18 mouse cellular contexts compared by ENCODE assay signal in genomic region chr1:106231345-106231744, GRCm38 (mm10). TPM values are rescaled to one million over a fixed set of nuclear protein-coding genes. Genes with fewer than 3 reads are reported as not detected.
DNase-seq lines count a peak whose midpoint lies in the region; ATAC-seq and TF ChIP-seq lines count a peak whose summit lies in the region.
"Had no signal": no experiment of that assay in that cellular context is flagged by ENCODE, and none has a peak within 500 bp of the region (broad histone marks: within the 10 kb centered on the region; RNA-seq: fewer than 3 reads in every experiment).

No protein-coding gene starts in this region.

- TF ChIP-seq CTCF in lung, embryonic 14.5 days (IDR thresholded peaks at IDR 0.05; ENCODE audit: low read depth) = no peak
- no peak for TF ChIP-seq CTCF in MEL (IDR thresholded peaks at IDR 0.05 in 2 of 3, conservative IDR thresholded peaks at IDR 0.05 in 1 of 3; ENCODE audit: control insufficient read depth in 1 of 3, insufficient read depth in 1 of 3, low read depth in 2 of 3, low read length in 3 of 3, poor library complexity in 1 of 3, severe bottlenecking in 1 of 3)
- TF ChIP-seq CTCF in thymus, adult 2 months (IDR thresholded peaks at IDR 0.05; ENCODE audit: borderline replicate concordance, control insufficient read depth, extremely low read depth, insufficient read depth, low read length, poor library complexity) = no peak

- no peak for TF ChIP-seq EP300 in MEL (IDR thresholded peaks at IDR 0.05; ENCODE audit: low read depth in 1 of 2, low read length in 2 of 2)

- no peak overlapping the region for H3K4me3 ChIP-seq in lung, embryonic 14.5 days (ENCODE audit: low read depth, low read length)
- no peak overlapping the region for H3K4me3 ChIP-seq in MEL (ENCODE audit: control insufficient read depth in 1 of 2, insufficient read depth in 1 of 2, low read depth in 2 of 2, low read length in 2 of 2)
- no peak overlapping the region for H3K4me3 ChIP-seq in thymus, adult 2 months (ENCODE audit: control insufficient read depth, insufficient read depth, low read length)
- H3K4me3 ChIP-seq: embryonic facial prominence, embryonic 12.5 days; erythroblast, embryonic 14.5 days; heart, embryonic 10.5 days; kidney, embryonic 15.5 days; midbrain, embryonic 15.5 days had no signal

- WGBS in lung, embryonic 14.5 days = 80% methylated on average over 5 of the region's 5 CpGs
- 48% methylated on average over 5 of the region's 5 CpGs for WGBS in thymus, adult 2 months

- H3K9ac ChIP-seq in lung, embryonic 14.5 days = no peak overlapping the region
- no peak overlapping the region for H3K9ac ChIP-seq in MEL (ENCODE audit: control insufficient read depth, low read depth, low read length, poor library complexity, severe bottlenecking)
- H3K9ac ChIP-seq: embryonic facial prominence, embryonic 12.5 days; hindbrain, embryonic 14.5 days; kidney, embryonic 15.5 days; midbrain, embryonic 15.5 days had no signal

- no peaks in the 10 kb centered on the region for H3K27me3 ChIP-seq in lung, embryonic 14.5 days (ENCODE audit: insufficient read depth, low read length)
- H3K27me3 ChIP-seq in MEL (ENCODE audit: control insufficient read depth in 1 of 2, insufficient read depth in 2 of 2, low read length in 2 of 2) = no peaks in the 10 kb centered on the region
- no peaks in the 10 kb centered on the region for H3K27me3 ChIP-seq in thymus, adult 2 months (ENCODE audit: control insufficient read depth, insufficient read depth, low read length)
- H3K27me3 ChIP-seq: embryonic facial prominence, embryonic 12.5 days; kidney, embryonic 15.5 days; midbrain, embryonic 15.5 days had no signal

- no peaks in the 10 kb centered on the region for H3K36me3 ChIP-seq in lung, embryonic 14.5 days (ENCODE audit: insufficient read depth)
- H3K36me3 ChIP-seq in MEL (ENCODE audit: control insufficient read depth in 1 of 2, insufficient read depth in 2 of 2, low read length in 2 of 2) = peaks cover 0 to 2% of the 10 kb centered on the region in 2 experiments; a peak in 1 of 4 replicates
- no peaks in the 10 kb centered on the region for H3K36me3 ChIP-seq in thymus, adult 2 months (ENCODE audit: control insufficient read depth, insufficient read depth, low read length)
- H3K36me3 ChIP-seq: embryonic facial prominence, embryonic 12.5 days; heart, embryonic 10.5 days; kidney, embryonic 15.5 days; midbrain, embryonic 15.5 days had no signal

- TF ChIP-seq POLR2A in MEL (IDR thresholded peaks at IDR 0.05; ENCODE audit: control insufficient read depth in 1 of 2, insufficient read depth in 1 of 2, low read depth in 1 of 2, low read length in 2 of 2, poor library complexity in 1 of 2) = no peak
- TF ChIP-seq POLR2A in thymus, adult 2 months (IDR thresholded peaks at IDR 0.05; ENCODE audit: control insufficient read depth, extremely low read depth, insufficient read depth, low read length, poor library complexity) = no peak

- no peaks in the 10 kb centered on the region for H3K9me3 ChIP-seq in lung, embryonic 14.5 days (ENCODE audit: low read depth, low read length)
- no peaks in the 10 kb centered on the region for H3K9me3 ChIP-seq in MEL (replicated peaks; ENCODE audit: insufficient read depth, low read length)
- H3K9me3 ChIP-seq: embryonic facial prominence, embryonic 12.5 days; heart, embryonic 10.5 days; kidney, embryonic 15.5 days; midbrain, embryonic 15.5 days had no signal

- H3K4me2 ChIP-seq in lung, embryonic 14.5 days = no peak overlapping the region
- H3K4me2 ChIP-seq: embryonic facial prominence, embryonic 12.5 days; hindbrain, embryonic 14.5 days; kidney, embryonic 15.5 days; midbrain, embryonic 15.5 days had no signal

- no peak overlapping the region for H3K27ac ChIP-seq in lung, embryonic 14.5 days (ENCODE audit: low read depth)
- H3K27ac ChIP-seq in MEL (ENCODE audit: control insufficient read depth, low read depth, low read length) = no peak overlapping the region
- H3K27ac ChIP-seq in thymus, adult 2 months (ENCODE audit: control insufficient read depth, insufficient read depth, low read length) = no peak overlapping the region
- H3K27ac ChIP-seq: embryonic facial prominence, embryonic 12.5 days; heart, embryonic 10.5 days; hindbrain, embryonic 14.5 days; kidney, embryonic 15.5 days; midbrain, embryonic 15.5 days had no signal

- ATAC-seq in lung, embryonic 14.5 days (ENCODE audit: insufficient read depth) = no peak
- peak; percentile 97 for ATAC-seq in common myeloid progenitor, adult 5-6 weeks (replicated peaks; ENCODE audit: low read depth, poor library complexity, severe bottlenecking)
- ATAC-seq in megakaryocyte progenitor cell, adult 5-6 weeks (replicated peaks; ENCODE audit: poor library complexity) = peak; percentile 97

- TF ChIP-seq RAD21 in MEL (IDR thresholded peaks at IDR 0.05; ENCODE audit: low read depth, low read length) = no peak

- no peaks in the 10 kb centered on the region for H3K4me1 ChIP-seq in lung, embryonic 14.5 days (ENCODE audit: insufficient read depth)
- peaks cover 6 to 12% of the 10 kb centered on the region in 2 experiments; a peak in 3 of 4 replicates for H3K4me1 ChIP-seq in MEL (ENCODE audit: control insufficient read depth in 1 of 2, insufficient read depth in 2 of 2, low read length in 2 of 2)
- no peaks in the 10 kb centered on the region for H3K4me1 ChIP-seq in thymus, adult 2 months (replicated peaks; ENCODE audit: control insufficient read depth, insufficient read depth, low read length)
- H3K4me1 ChIP-seq: embryonic facial prominence, embryonic 12.5 days; kidney, embryonic 15.5 days; midbrain, embryonic 15.5 days had no signal

- H3K79me2 ChIP-seq in MEL (ENCODE audit: control insufficient read depth, insufficient read depth, low read length, poor library complexity) = 0 out of 2 replicates have a peak, but pooled peaks cover 2% of the 10 kb centered on the region

- DNase-seq in lung, embryonic 14.5 days = peak; percentile 4
- no peak for DNase-seq in lung, postnatal 25 days (ENCODE audit: low spot score)
- peak; percentile 49 for DNase-seq in MEL (ENCODE audit: low read depth, low spot score)
- DNase-seq in spleen, adult 12 weeks (ENCODE audit: low spot score) = no peak
- no peak for DNase-seq in thymus, adult 2 months
- DNase-seq in frontal cortex, adult 2 months (ENCODE audit: extremely low spot score in 1 of 2, low spot score in 1 of 2) = no peak
- DNase-seq: adrenal gland, postnatal 25 days; gastrocnemius, postnatal 36 days; liver; thymus, postnatal 36 days had no signal

TF ChIP-seq in MEL, 35 proteins besides CTCF, POLR2A, EP300 and RAD21:
- TF ChIP-seq MAX (IDR thresholded peaks at IDR 0.05; ENCODE audit: low read length) (no peak), MEF2A (IDR thresholded peaks at IDR 0.05; ENCODE audit: extremely low read depth, insufficient replicate concordance, low read depth, low read length, poor library complexity, severe bottlenecking) (no peak), USF2 (IDR thresholded peaks at IDR 0.05; ENCODE audit: borderline replicate concordance in 1 of 2, insufficient read depth in 1 of 2, low read depth in 1 of 2, low read length in 2 of 2) (no peak), RCOR1 (IDR thresholded peaks at IDR 0.05; ENCODE audit: low read depth, low read length) (no peak), KAT2A (conservative IDR thresholded peaks at IDR 0.05; ENCODE audit: low read depth, low read length) (no peak), SIN3A (IDR thresholded peaks at IDR 0.05; ENCODE audit: low read length) (no peak), SMC3 (IDR thresholded peaks at IDR 0.05; ENCODE audit: low read depth, low read length) (no peak)

RNA-seq across cellular contexts. Expression of gene Phlpp1, which starts 59.8 kb away (rescaled TPM):
- polyA plus RNA-seq in lung, embryonic 14.5 days (2014; fragmentation: Nextera tagmentation; extraction: Ambion mirVana) = 3.9 and 4.2 TPM in 2 replicates
- total RNA-seq in MEL (2012; rRNA removed) = 5.0 and 5.8 TPM in 2 replicates
- 1 to 10 TPM in 1 of 2 experiments, not detected in 1; 9.4 TPM for polyA plus RNA-seq in MEL (2012; ENCODE audit: insufficient read depth in 1 of 2, insufficient read length in 2 of 2, low read depth in 1 of 2, low replicate concordance in 2 of 2, missing spikeins in 1 of 2)
- total RNA-seq in common myeloid progenitor, adult 5-6 weeks (2017) = 3.1 and 5.3 TPM in 2 replicates
- total RNA-seq in megakaryocyte progenitor cell, adult 5-6 weeks (2015) = 1.1 and 2.6 TPM in 2 replicates
- 0.92 and 2.1 TPM in 2 replicates for total RNA-seq in megakaryocyte progenitor cell, adult 5-6 weeks (2017)
- polyA plus RNA-seq in thymus, adult 2 months (2012; rRNA removed) = 7.0 and 7.9 TPM in 2 replicates
- polyA plus RNA-seq in frontal cortex, adult 2 months (2012; rRNA removed) = 35.2 and 39.1 TPM in 2 replicates

Comparison
In these comparisons a context has a peak if more than half of its experiments do, and no peak if none do; other contexts are left out.
1. DNase-seq: peak in lung, embryonic 14.5 days (single experiment) and MEL (single experiment); none in lung, postnatal 25 days (single experiment), spleen, adult 12 weeks (single experiment), thymus, adult 2 months (single experiment) and frontal cortex, adult 2 months (0 of 2).